Mouse (Mus musculus) lung, embryonic 15.5 days (tissue): ENCODE measurements around the gene Nop56. TPM values are rescaled to one million over a fixed set of nuclear protein-coding genes. Genes with fewer than 3 reads are reported as not detected.

Source experiments
- ATAC-seq: fragments of 200-750 bp; cut with Nextera tagmentation; 2 replicates; pipeline ENCODE4 v1.8.0; 2017; ENCODE audit warnings: moderate number of reproducible peaks, borderline replicate concordance; ENCODE audit not compliant: low FRiP score, low TSS enrichment; ENCODE audit errors: extremely low read depth
- H3K27ac ChIP-seq: fragments of 300-500 bp; sonication (generic); 2 replicates; pipeline ENCODE4 v1.5.1; 2015; ENCODE audit warnings: moderate library complexity, mild to moderate bottlenecking, inconsistent platforms
- H3K27me3 ChIP-seq: fragments of 300-500 bp; sonication (generic); 2 replicates; pipeline ENCODE4 v1.6.1; 2015; ENCODE audit warnings: inconsistent platforms
- H3K36me3 ChIP-seq: fragments of 300-500 bp; sonication (generic); 2 replicates; pipeline ENCODE4 v1.6.1; 2015; ENCODE audit warnings: inconsistent platforms
- H3K4me1 ChIP-seq: fragments of 300-500 bp; sonication (generic); 2 replicates; pipeline ENCODE4 v1.6.1; 2015; ENCODE audit warnings: inconsistent platforms
- H3K4me2 ChIP-seq: fragments of 300-500 bp; sonication (generic); 2 replicates; pipeline ENCODE4 v1.6.1; 2015; ENCODE audit warnings: inconsistent platforms, mild to moderate bottlenecking, moderate library complexity
- H3K4me3 ChIP-seq: fragments of 300-500 bp; sonication (generic); 2 replicates; pipeline ENCODE4 v1.5.1; 2015; ENCODE audit warnings: mild to moderate bottlenecking, inconsistent platforms
- H3K9ac ChIP-seq: fragments of 300-500 bp; sonication (generic); 2 replicates; pipeline ENCODE4 v1.6.1; 2015; ENCODE audit warnings: inconsistent platforms
- H3K9me3 ChIP-seq: fragments of 300-500 bp; sonication (generic); 2 replicates; pipeline ENCODE4 v1.6.1; 2016; ENCODE audit warnings: inconsistent platforms
- WGBS: fragments of 180-500 bp; shearing (Covaris S2); methylation state at CpG from one replicate; pipeline ENCODE4 v1.1.7; 2015; 5-methylcytosine and 5-hydroxymethylcytosine counted together
- polyA plus RNA-seq: library from polyadenylated mRNA; unstranded; fragments of >200 nt; fragmentation: Nextera tagmentation; extraction: Ambion mirVana; gene quantifications from 2 replicates; pipeline ENCODE4 v1.2.1, GENCODE M21; 2015

Nop56 gene
- polyA plus RNA-seq, 1 experiment from 2014 or later = 272 TPM

- Histone ChIP-seq H3K27ac (no peak overlapping the region), H3K27me3 (peaks cover 37% of the 10 kb centered on the region), H3K4me2 (peak overlapping the region; percentile 81), H3K36me3 (no peaks in the 10 kb centered on the region), H3K9me3 (no peaks in the 10 kb centered on the region), H3K9ac (peak overlapping the region; percentile 54; the same call in 1 of the 2 replicates), H3K4me3 (peak overlapping the region; percentile 74), H3K4me1 (peaks cover 12% of the 10 kb centered on the region)
- no peak; the same call in 1 of the 2 replicates for ATAC-seq
- WGBS = 3% methylated on average over 20 of the region's 20 CpGs
Observed at GRCm38 (mm10) chr2:130296134-130296745, 22.0 kb downstream of the Nop56 start.

GRCm38 (mm10) chr2:130297580-130297979 lies 23.4 kb downstream of the Nop56 start:
- Histone ChIP-seq H3K27me3 (peaks cover 30% of the 10 kb centered on the region; the same call in 1 of the 2 replicates), H3K36me3 (no peaks in the 10 kb centered on the region), H3K27ac (no peak overlapping the region), H3K9ac (no peak overlapping the region), H3K9me3 (no peaks in the 10 kb centered on the region), H3K4me2 (no peak overlapping the region), H3K4me3 (no peak overlapping the region), H3K4me1 (peaks cover 12% of the 10 kb centered on the region)
- ATAC-seq = no peak
- 80% methylated on average over 9 of the region's 9 CpGs for WGBS

GRCm38 (mm10) chr2:130303014-130303413 lies 28.8 kb downstream of the Nop56 start:
- no peak overlapping the region for H3K4me3 ChIP-seq
- H3K36me3 ChIP-seq = no peaks in the 10 kb centered on the region
- H3K27me3 ChIP-seq = no peaks in the 10 kb centered on the region
- no peak for ATAC-seq
- 62% methylated on average over 4 of the region's 4 CpGs for WGBS
- H3K27ac ChIP-seq = no peak overlapping the region
- no peak overlapping the region for H3K4me2 ChIP-seq
- no peaks in the 10 kb centered on the region for H3K4me1 ChIP-seq
- H3K9me3 ChIP-seq = no peaks in the 10 kb centered on the region
- no peak overlapping the region for H3K9ac ChIP-seq

GRCm38 (mm10) chr2:130327057-130327456 lies 52.8 kb downstream of the Nop56 start:
- 62% methylated on average over 1 of the region's 1 CpGs for WGBS
- no peak for ATAC-seq
- H3K4me3 ChIP-seq = no peak overlapping the region

More at GRCm38 (mm10) chr2:130327057-130327456, 52.8 kb downstream of the Nop56 start:
- no peaks in the 10 kb centered on the region for H3K27me3 ChIP-seq
- H3K36me3 ChIP-seq = no peaks in the 10 kb centered on the region
- no peak overlapping the region for H3K4me2 ChIP-seq
- H3K9ac ChIP-seq = no peak overlapping the region
- no peaks in the 10 kb centered on the region for H3K9me3 ChIP-seq
- H3K4me1 ChIP-seq = no peaks in the 10 kb centered on the region
- H3K27ac ChIP-seq = no peak overlapping the region

Other genes starting within 250 kb of the Nop56 start
- gene Tgm6, start 162.0 kb upstream of the Nop56 start, polyA plus RNA-seq = not detected in 2 replicates
- 670 and 673 TPM in 2 replicates for gene Snrpb, start 95.0 kb upstream of the Nop56 start, polyA plus RNA-seq
- not detected in 2 replicates for gene Tmc2, start 79.2 kb upstream of the Nop56 start, polyA plus RNA-seq
- gene Idh3b, start 10.1 kb downstream of the Nop56 start, polyA plus RNA-seq = 150 and 158 TPM in 2 replicates
- gene Ebf4, start 20.7 kb downstream of the Nop56 start, polyA plus RNA-seq = 1.6 TPM in 2 replicates
- 61.9 and 69.1 TPM in 2 replicates for gene Cpxm1, start 123.1 kb downstream of the Nop56 start, polyA plus RNA-seq
- not detected in 2 replicates for gene Gm28372, start 130.8 kb downstream of the Nop56 start, polyA plus RNA-seq
- not detected in 2 replicates for gene 1700020A23Rik, start 130.8 kb downstream of the Nop56 start, polyA plus RNA-seq
- not detected in 2 replicates for gene Tmem239, start 132.0 kb downstream of the Nop56 start, polyA plus RNA-seq
- gene Vps16, start 149.9 kb downstream of the Nop56 start, polyA plus RNA-seq = 80.5 and 88.4 TPM in 2 replicates
- gene Pced1a, start 150.3 kb downstream of the Nop56 start, polyA plus RNA-seq = 14.7 and 15.9 TPM in 2 replicates
- gene Ptpra, start 175.8 kb downstream of the Nop56 start, polyA plus RNA-seq = 72.9 and 80.7 TPM in 2 replicates